Mouse (Mus musculus): Measurements from ENCODE around the gene Magi1.

GRCm38 (mm10) chr6:94171250-94171649 lies 112.5 kb downstream of the Magi1 start:
- no peak for TF ChIP-seq GATA1 (IDR thresholded peaks at IDR 0.05; ENCODE audit: borderline replicate concordance, low read length)
- TF ChIP-seq FLI1 (IDR thresholded peaks at IDR 0.05; ENCODE audit: low read length) = no peak

All from megakaryocyte, embryonic 14.5 days (primary cell).